Mouse (Mus musculus): ENCODE results near the gene Adra1b. TPM values are rescaled to one million over a fixed set of nuclear protein-coding genes. Genes with fewer than 3 reads are reported as not detected.

Adra1b gene
- 10 to 100 TPM; 48.0 to 53.7 TPM for total RNA-seq (2021)

- no peak for DNase-seq (ENCODE audit: low spot score)
- intact Hi-C loops (cut with DNase I): no loop called here
These were observed at the start of gene Adra1b for GRCm38 (mm10) chr11:43901051-43901654. Gene Adra1b (minus strand): TSS chr11:43901210.

GRCm38 (mm10) chr11:43950274-43950673 lies 49.3 kb upstream of the Adra1b start:
- no peak for DNase-seq (ENCODE audit: low spot score)
- intact Hi-C loops (cut with DNase I): no loop called here

- intact Hi-C loops (cut with DNase I): no loop called here
- no peak for DNase-seq (ENCODE audit: low spot score)
These were observed 42.8 kb upstream of the Adra1b start for GRCm38 (mm10) chr11:43943781-43944180.

- DNase-seq (ENCODE audit: low spot score): no peak
- intact Hi-C loops (cut with DNase I): no loop called here
These were observed 42.2 kb upstream of the Adra1b start for GRCm38 (mm10) chr11:43943167-43943566.

- intact Hi-C loops (cut with DNase I): no loop called here
- DNase-seq (ENCODE audit: low spot score): no peak
These were observed 39.6 kb upstream of the Adra1b start for GRCm38 (mm10) chr11:43940501-43941202.

GRCm38 (mm10) chr11:43936023-43936422 lies 35.0 kb upstream of the Adra1b start:
- no peak for DNase-seq (ENCODE audit: low spot score)
- intact Hi-C loops (cut with DNase I): no loop called here

- DNase-seq (ENCODE audit: low spot score): no peak
- intact Hi-C loops (cut with DNase I): no loop called here
These were observed 32.5 kb upstream of the Adra1b start for GRCm38 (mm10) chr11:43933480-43933879.

GRCm38 (mm10) chr11:43933000-43933399 lies 32.0 kb upstream of the Adra1b start:
- intact Hi-C loops (cut with DNase I): no loop called here
- DNase-seq (ENCODE audit: low spot score): no peak

- no peak for DNase-seq (ENCODE audit: low spot score)
- intact Hi-C loops (cut with DNase I): no loop called here
These were observed 29.2 kb upstream of the Adra1b start for GRCm38 (mm10) chr11:43930191-43930590.

- intact Hi-C loops (cut with DNase I): loop anchor here (5.0 kb wide), 1 partner anchor 92 kb away; no protein-coding TSS in a partner anchor
- no peak for DNase-seq (ENCODE audit: low spot score)
These were observed 28.7 kb upstream of the Adra1b start for GRCm38 (mm10) chr11:43929706-43930105.

- DNase-seq (ENCODE audit: low spot score): peak; percentile 49
- intact Hi-C loops (cut with DNase I): loop anchor here (5.0 kb wide), 1 partner anchor 92 kb away; no protein-coding TSS in a partner anchor
These were observed 28.2 kb upstream of the Adra1b start for GRCm38 (mm10) chr11:43929178-43929577.

GRCm38 (mm10) chr11:43927133-43927815 lies 26.3 kb upstream of the Adra1b start:
- intact Hi-C loops (cut with DNase I): loop anchor here (5.0 kb wide), 1 partner anchor 90 kb away; no protein-coding TSS in a partner anchor
- DNase-seq (ENCODE audit: low spot score): peak; percentile 15

GRCm38 (mm10) chr11:43926163-43926562 lies 25.2 kb upstream of the Adra1b start:
- no peak for DNase-seq (ENCODE audit: low spot score)
- intact Hi-C loops (cut with DNase I): loop anchor here (5.0 kb wide), 1 partner anchor 89 kb away; no protein-coding TSS in a partner anchor

GRCm38 (mm10) chr11:43925584-43925983 lies 24.6 kb upstream of the Adra1b start:
- DNase-seq (ENCODE audit: low spot score): no peak
- intact Hi-C loops (cut with DNase I): loop anchor here (5.0 kb wide), 1 partner anchor 88 kb away; no protein-coding TSS in a partner anchor

GRCm38 (mm10) chr11:43921701-43922100 lies 20.7 kb upstream of the Adra1b start:
- no peak for DNase-seq (ENCODE audit: low spot score)
- intact Hi-C loops (cut with DNase I): no loop called here

GRCm38 (mm10) chr11:43919492-43920055 lies 18.6 kb upstream of the Adra1b start:
- DNase-seq (ENCODE audit: low spot score): peak; percentile 10
- intact Hi-C loops (cut with DNase I): no loop called here

- DNase-seq (ENCODE audit: low spot score): no peak
- intact Hi-C loops (cut with DNase I): no loop called here
These were observed 13.8 kb upstream of the Adra1b start for GRCm38 (mm10) chr11:43914552-43915447.

GRCm38 (mm10) chr11:43912136-43912888 lies 11.3 kb upstream of the Adra1b start:
- DNase-seq (ENCODE audit: low spot score): no peak

GRCm38 (mm10) chr11:43911646-43912045 lies 10.6 kb upstream of the Adra1b start:
- intact Hi-C loops (cut with DNase I): no loop called here
- no peak for DNase-seq (ENCODE audit: low spot score)

More at GRCm38 (mm10) chr11:43912136-43912888, 11.3 kb upstream of the Adra1b start:
- intact Hi-C loops (cut with DNase I): no loop called here

Data from heart, postnatal 25 days (tissue).